Mouse (Mus musculus): Measurements from ENCODE around the gene Cga. TPM values are rescaled to one million over a fixed set of nuclear protein-coding genes. Genes with fewer than 3 reads are reported as not detected.
"Not testable (repeated sequence)": the region's sequence is repeated elsewhere in the genome, so short reads cannot be mapped to it uniquely, and the experiment has no call there.

The Cga gene
- polyA plus RNA-seq, 1 experiment from 2014 or later = not detected

DNA sequence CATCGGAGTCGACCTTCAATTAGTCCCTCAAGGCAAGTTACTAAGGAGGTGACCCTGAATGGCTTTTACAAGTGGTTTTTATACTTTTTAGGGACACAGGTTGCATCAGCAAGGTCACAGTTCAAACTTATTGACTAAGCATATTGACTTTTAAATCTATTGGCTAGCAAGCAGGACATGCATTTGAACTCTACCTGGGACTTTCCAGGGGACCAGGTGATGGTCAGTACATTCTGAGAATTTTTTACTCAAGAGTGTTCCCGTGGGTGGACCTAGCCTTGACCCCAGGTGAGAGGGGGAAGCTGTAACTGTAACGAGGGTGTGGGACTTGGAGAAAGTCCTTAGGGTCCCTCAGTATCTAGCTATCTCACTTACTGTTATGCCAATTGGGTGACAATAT is 7.6 kb downstream of the Cga start:
- no peaks in the 10 kb centered on the region for H3K27me3 ChIP-seq (ENCODE audit: insufficient read depth, poor library complexity, severe bottlenecking)
- H3K9me3 ChIP-seq = no peaks in the 10 kb centered on the region
- H3K4me1 ChIP-seq = no peaks in the 10 kb centered on the region
- WGBS = 70% methylated on average over 4 of the region's 4 CpGs
- DNase-seq (ENCODE audit: low spot score) = no peak
- H3K27ac ChIP-seq = no peak overlapping the region
- no peak overlapping the region for H3K4me3 ChIP-seq
- H3K36me3 ChIP-seq = no peaks in the 10 kb centered on the region

DNA sequence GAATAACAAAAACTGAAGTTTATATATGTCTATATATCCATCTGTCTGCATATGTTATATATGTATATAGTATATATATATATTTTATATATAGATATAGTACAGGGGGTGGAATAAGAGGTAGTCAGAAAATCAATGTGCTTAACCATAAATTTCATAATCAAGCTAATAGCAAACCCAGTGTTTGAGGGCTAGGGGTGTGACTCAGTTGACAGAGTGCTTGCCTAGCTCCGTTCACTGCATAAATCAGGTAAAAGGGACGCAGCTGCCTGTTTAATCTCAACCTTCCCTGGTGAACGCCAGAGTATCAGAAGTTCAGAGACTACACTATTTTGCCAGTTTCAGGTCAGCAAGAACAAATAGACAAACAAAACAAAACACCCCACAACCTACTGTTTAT is 8.0 kb downstream of the Cga start:
- WGBS = 53% methylated on average over 3 of the region's 3 CpGs
- not testable (repeated sequence) for H3K27me3 ChIP-seq (ENCODE audit: insufficient read depth, poor library complexity, severe bottlenecking); H3K27ac ChIP-seq; DNase-seq (ENCODE audit: low spot score); H3K4me3 ChIP-seq; H3K36me3 ChIP-seq; H3K9me3 ChIP-seq; H3K4me1 ChIP-seq

DNA sequence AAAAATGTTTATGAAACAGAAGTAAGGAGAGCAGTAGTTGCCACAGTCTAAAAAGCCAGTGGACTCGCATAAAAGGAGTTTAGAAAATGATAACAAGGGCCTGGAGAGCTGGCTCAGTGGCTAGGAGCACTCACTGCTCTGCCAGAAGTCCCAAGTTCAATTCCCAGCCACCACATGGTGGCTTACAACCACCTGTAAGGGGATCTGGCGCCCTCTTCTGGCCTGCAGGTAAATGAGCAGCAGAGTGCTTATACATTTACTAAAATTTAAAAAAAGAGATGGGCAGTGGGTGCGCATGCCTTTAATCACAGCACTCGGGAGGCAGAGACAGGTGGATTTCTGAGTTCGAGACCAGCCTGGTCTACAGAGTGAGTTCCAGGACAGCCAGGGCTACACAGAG is 11.8 kb downstream of the Cga start:
- Histone ChIP-seq H3K4me3 (no peak overlapping the region), H3K9me3 (no peaks in the 10 kb centered on the region), H3K4me1 (no peaks in the 10 kb centered on the region), H3K27ac (no peak overlapping the region), H3K36me3 (no peaks in the 10 kb centered on the region), H3K27me3 (ENCODE audit: insufficient read depth, poor library complexity, severe bottlenecking) (no peaks in the 10 kb centered on the region)
- WGBS = 59% methylated on average over 5 of the region's 5 CpGs
- DNase-seq (ENCODE audit: low spot score) = no peak

DNA sequence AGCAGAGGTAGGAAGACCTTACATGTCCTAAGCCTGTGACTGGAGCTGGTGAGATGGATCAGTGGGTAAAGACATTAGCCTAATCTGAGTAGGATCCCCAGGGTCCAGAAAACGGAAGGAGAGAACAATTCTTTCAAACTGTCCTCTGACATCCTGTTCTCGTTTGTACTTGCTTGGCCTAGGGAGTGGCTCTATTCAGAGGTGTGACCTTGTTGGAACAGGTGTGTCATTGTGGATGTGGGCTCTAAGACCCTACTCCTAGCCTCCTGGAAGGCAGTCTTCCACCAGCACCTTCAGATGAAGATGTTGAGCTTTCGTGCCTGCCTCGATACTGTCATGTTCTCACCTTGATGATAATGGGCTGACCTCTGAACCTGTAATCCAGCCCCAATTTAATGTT is 12.6 kb downstream of the Cga start:
- Histone ChIP-seq H3K9me3 (no peaks in the 10 kb centered on the region), H3K27ac (no peak overlapping the region), H3K27me3 (ENCODE audit: insufficient read depth, poor library complexity, severe bottlenecking) (no peaks in the 10 kb centered on the region), H3K4me3 (no peak overlapping the region), H3K36me3 (no peaks in the 10 kb centered on the region), H3K4me1 (no peaks in the 10 kb centered on the region)
- 70% methylated on average over 4 of the region's 4 CpGs for WGBS
- DNase-seq (ENCODE audit: low spot score) = no peak

DNA sequence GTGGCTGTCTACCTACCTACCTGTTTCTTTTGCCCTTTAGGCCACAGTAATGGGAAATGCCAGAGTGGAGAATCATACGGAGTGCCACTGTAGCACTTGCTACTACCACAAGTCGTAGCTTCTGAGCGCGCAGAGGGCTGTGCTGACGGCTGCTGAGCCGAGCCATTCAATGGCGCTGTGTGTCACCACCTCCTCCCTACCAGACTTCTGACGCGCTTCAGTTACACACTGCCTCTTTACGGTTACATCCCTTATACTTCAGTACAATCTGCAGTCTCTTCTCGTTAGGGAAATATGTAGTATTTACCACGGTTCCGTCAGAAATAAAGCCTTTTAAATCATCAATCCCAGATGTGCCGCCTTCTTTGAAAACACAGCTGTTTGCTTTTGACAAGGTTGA is 13.4 kb downstream of the Cga start:
- WGBS = 45% methylated on average over 14 of the region's 14 CpGs
- H3K9me3 ChIP-seq = no peaks in the 10 kb centered on the region
- DNase-seq (ENCODE audit: low spot score) = no peak

DNA sequence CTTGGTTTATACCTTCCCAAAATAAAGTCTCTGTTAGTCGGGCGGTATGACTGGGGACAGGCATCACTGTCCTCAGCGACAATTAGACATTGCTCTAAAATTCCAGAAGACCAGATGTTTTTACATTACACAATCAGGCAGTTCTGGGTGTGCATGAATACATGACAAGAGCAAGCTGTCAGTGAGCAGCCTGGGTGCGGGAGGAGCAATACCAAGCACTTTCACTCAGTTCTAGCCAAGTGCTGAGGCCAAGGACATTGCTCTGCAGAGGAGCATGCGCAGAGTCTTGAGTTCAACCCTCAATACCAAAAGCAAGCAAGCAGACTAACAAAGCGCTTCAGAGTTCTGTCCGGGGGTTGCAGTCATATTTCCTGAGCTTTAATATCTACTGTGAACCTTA is 14.5 kb downstream of the Cga start:
- Histone ChIP-seq H3K9me3 (no peaks in the 10 kb centered on the region), H3K36me3 (no peaks in the 10 kb centered on the region), H3K27me3 (ENCODE audit: insufficient read depth, poor library complexity, severe bottlenecking) (no peaks in the 10 kb centered on the region), H3K4me3 (no peak overlapping the region), H3K4me1 (no peaks in the 10 kb centered on the region), H3K27ac (no peak overlapping the region)
- DNase-seq (ENCODE audit: low spot score) = no peak
- WGBS = 86% methylated on average over 7 of the region's 7 CpGs

More for the DNA sequence above, 13.4 kb downstream of the Cga start:
- Histone ChIP-seq H3K36me3 (no peaks in the 10 kb centered on the region), H3K4me1 (no peaks in the 10 kb centered on the region), H3K27me3 (ENCODE audit: insufficient read depth, poor library complexity, severe bottlenecking) (no peaks in the 10 kb centered on the region), H3K4me3 (0 out of 2 replicates have a peak overlapping the region, but pooled peaks have one; percentile 12), H3K27ac (no peak overlapping the region)

DNA sequence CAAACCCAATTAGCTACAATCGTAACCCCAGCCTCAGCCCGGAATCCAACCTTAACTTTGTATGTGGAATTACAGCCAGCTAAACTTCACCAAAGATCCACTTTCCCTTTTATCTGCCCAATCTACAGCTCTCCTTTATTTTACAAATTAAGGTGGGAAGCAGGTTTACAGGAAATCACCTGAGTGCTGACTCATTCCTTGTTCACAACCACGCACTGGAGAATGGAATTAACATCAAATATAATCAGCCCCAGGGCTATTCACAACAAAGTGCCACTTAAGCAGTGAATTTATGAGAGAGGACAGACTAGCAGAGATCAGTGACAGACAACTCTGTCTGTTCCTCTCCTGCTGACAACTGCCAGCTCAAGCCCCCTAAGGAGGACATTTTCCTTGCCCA is 17.8 kb downstream of the Cga start:
- Histone ChIP-seq H3K27me3 (ENCODE audit: insufficient read depth, poor library complexity, severe bottlenecking) (no peaks in the 10 kb centered on the region), H3K9me3 (no peaks in the 10 kb centered on the region), H3K4me1 (no peaks in the 10 kb centered on the region), H3K36me3 (no peaks in the 10 kb centered on the region), H3K4me3 (no peak overlapping the region), H3K27ac (no peak overlapping the region)
- no peak for DNase-seq (ENCODE audit: low spot score)
- 70% methylated on average over 3 of the region's 3 CpGs for WGBS

DNA sequence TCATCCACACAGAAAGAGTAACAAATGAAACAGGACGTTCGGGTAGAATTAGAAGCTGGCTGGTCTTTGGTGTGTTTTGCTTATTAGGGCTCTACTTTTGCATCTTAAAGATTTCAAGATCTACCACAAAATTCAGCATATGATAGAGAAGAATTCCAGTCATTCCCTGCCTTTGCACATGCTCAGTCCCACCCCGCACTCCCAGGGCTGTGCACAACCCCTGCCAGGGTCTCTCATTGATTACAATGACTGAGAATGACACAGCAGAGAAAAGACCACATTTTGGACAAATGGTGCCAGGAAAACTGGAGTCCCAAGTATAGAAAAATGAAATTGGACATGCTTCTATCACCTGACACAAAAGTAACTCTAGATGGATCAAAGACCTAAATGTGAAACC is 18.6 kb downstream of the Cga start:
- 75% methylated on average over 3 of the region's 3 CpGs for WGBS
- Histone ChIP-seq H3K9me3 (no peaks in the 10 kb centered on the region), H3K27ac (no peak overlapping the region), H3K36me3 (no peaks in the 10 kb centered on the region), H3K27me3 (ENCODE audit: insufficient read depth, poor library complexity, severe bottlenecking) (no peaks in the 10 kb centered on the region), H3K4me1 (no peaks in the 10 kb centered on the region), H3K4me3 (no peak overlapping the region)
- no peak for DNase-seq (ENCODE audit: low spot score)

DNA sequence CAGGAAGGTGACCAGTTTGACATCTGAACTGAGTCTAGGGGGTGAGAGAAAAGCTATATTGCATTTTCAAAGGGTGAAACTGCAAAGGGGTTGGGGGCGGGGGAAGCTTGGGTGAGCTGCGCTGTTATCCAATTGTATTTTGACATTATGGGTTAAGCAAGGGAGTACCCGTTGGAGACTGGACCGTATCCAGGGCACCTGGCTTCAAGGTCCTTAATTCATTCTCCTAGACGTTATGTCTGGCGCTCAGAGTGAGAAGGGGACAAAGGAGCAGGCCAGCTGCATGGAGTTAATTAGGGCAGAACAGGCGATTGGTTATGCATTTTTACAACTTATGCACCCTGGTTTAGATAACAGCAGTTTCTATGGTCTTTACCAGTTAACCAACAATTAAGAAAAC is 23.8 kb downstream of the Cga start:
- 74% methylated on average over 7 of the region's 7 CpGs for WGBS
- H3K9me3 ChIP-seq = no peaks in the 10 kb centered on the region
- H3K4me3 ChIP-seq = no peak overlapping the region
- H3K27me3 ChIP-seq (ENCODE audit: insufficient read depth, poor library complexity, severe bottlenecking) = no peaks in the 10 kb centered on the region
- no peaks in the 10 kb centered on the region for H3K4me1 ChIP-seq
- DNase-seq (ENCODE audit: low spot score) = no peak
- H3K27ac ChIP-seq = no peak overlapping the region
- no peaks in the 10 kb centered on the region for H3K36me3 ChIP-seq

DNA sequence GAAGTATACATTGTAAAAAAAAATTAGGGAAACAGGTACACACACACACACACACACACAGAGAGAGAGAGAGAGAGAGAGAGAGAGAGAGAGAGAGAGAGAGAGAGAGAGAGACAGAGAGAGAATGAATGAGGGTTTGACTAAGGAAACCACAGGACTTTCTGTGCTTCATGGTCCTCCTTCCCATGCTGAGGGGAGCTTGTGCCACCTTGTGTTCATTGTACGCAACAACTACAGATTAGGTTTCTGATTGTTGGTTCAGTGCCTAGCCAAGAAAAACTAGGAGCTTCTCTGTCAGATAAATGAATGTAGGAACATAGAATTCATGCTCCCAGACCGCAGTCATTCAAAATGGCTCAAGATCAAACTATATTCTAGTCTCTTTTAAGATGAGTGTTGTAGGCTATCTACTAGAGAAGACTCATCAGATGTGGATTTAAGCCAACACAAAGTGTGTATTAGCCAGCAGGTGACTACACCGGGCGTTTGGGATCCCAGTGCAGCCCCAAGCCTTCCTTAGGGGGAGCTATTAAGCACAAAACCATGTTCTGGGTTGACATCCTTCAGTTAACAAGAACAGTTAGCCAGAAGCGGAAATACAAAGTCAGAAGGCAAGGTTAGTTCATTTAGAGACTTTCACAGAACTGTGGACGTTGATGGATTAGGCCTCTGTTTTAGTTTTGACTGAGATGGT is 28.7 kb downstream of the Cga start:
- no peak overlapping the region for H3K4me3 ChIP-seq
- no peak for DNase-seq (ENCODE audit: low spot score)
- H3K27ac ChIP-seq = no peak overlapping the region
- no peaks in the 10 kb centered on the region for H3K4me1 ChIP-seq
- H3K27me3 ChIP-seq (ENCODE audit: insufficient read depth, poor library complexity, severe bottlenecking) = no peaks in the 10 kb centered on the region
- H3K36me3 ChIP-seq = no peaks in the 10 kb centered on the region
- H3K9me3 ChIP-seq = no peaks in the 10 kb centered on the region
- 63% methylated on average over 6 of the region's 6 CpGs for WGBS

DNA sequence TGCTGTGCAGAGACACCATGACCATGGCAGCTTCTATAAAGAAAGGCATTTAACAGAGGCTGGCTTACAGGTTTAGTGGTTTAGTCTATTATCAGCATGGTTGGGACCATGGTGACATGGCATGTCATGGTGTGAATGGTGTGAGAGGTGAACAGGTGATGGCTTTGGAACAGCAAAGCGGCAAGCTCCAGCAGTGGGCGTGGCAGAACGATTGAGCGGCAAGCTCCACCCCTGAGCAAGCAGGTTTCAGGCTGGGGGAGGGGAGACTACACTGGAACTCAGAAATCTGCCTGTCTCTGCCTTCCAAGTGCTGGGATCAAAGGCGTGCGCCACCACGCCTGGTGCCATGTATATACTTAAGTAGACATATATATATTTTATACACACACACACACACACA is 34.8 kb downstream of the Cga start:
- not testable (repeated sequence) for H3K9me3 ChIP-seq; H3K4me3 ChIP-seq; DNase-seq (ENCODE audit: low spot score); H3K4me1 ChIP-seq; H3K27ac ChIP-seq; H3K27me3 ChIP-seq (ENCODE audit: insufficient read depth, poor library complexity, severe bottlenecking); H3K36me3 ChIP-seq
- WGBS = 70% methylated on average over 7 of the region's 7 CpGs

DNA sequence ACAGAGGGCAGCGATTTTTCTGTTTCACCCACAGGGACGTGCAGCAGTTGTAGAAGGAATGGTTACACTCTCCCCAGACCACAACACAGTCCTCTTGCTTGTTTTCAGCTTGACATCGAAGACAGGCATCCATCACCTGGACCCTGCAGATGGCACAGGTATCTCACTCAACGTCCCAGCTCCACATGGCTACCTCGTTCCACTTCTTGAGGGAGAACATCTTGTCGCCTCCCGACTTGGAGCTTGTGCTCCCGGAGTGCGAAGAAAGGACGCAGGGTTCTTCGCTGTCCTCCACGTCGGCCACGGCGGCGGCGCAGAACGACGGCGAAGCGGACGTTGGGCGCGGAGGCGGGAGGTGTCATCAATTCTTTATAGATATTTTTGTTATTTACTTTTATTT is 47.5 kb downstream of the Cga start:
- no peak overlapping the region for H3K27ac ChIP-seq
- H3K36me3 ChIP-seq = no peaks in the 10 kb centered on the region
- DNase-seq (ENCODE audit: low spot score) = peak; percentile 62
- no peaks in the 10 kb centered on the region for H3K27me3 ChIP-seq (ENCODE audit: insufficient read depth, poor library complexity, severe bottlenecking)
- no peaks in the 10 kb centered on the region for H3K4me1 ChIP-seq
- 88% methylated on average over 25 of the region's 25 CpGs for WGBS
- H3K4me3 ChIP-seq = no peak overlapping the region
- H3K9me3 ChIP-seq = no peaks in the 10 kb centered on the region

DNA sequence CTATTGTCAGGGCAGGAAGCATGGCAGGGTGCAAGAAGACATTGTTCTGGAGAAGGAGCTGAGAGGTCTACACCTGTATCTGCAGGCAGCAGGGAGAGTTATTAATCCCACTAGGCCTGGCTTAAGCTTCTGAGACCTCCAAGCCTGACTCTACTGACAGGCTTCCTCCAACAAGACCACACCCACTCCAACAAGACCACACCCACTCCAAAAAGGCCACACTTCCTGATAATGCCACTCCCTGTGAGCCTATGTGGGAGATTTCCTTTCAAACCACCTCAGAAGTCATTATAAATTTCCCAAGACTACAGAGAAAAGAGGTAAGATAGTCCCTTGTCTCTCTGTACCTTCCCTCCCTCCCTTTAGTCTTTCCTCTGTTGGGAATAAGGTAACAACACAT is 53.6 kb downstream of the Cga start:
- no peak for DNase-seq (ENCODE audit: low spot score)
- Histone ChIP-seq H3K36me3 (no peaks in the 10 kb centered on the region), H3K27ac (no peak overlapping the region), H3K27me3 (ENCODE audit: insufficient read depth, poor library complexity, severe bottlenecking) (no peaks in the 10 kb centered on the region), H3K9me3 (no peaks in the 10 kb centered on the region), H3K4me1 (no peaks in the 10 kb centered on the region), H3K4me3 (no peak overlapping the region)

DNA sequence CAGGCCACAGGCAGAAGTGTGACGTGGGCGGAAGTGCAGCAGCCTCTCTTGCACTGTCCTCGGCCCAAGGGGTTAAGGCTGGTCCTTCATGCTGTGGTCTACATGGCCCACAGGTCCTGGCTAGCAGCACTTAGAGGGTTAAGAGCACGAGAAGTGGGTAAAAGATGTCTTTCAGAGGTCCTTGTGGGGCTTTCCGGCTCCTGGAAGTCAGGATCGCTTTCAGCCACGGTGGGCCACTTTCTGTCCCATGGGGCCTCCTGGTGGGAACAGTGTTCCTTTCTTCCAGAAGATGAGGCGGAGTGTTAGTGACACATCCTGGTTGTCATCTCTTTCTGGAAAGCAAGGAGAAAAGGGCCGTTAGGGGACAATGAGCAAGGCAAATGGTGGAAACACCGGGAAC is 60.1 kb downstream of the Cga start:
- Histone ChIP-seq H3K4me3 (no peak overlapping the region), H3K36me3 (no peaks in the 10 kb centered on the region), H3K4me1 (no peaks in the 10 kb centered on the region), H3K27ac (no peak overlapping the region), H3K9me3 (no peaks in the 10 kb centered on the region), H3K27me3 (ENCODE audit: insufficient read depth, poor library complexity, severe bottlenecking) (no peaks in the 10 kb centered on the region)
- 72% methylated on average over 10 of the region's 10 CpGs for WGBS
- peak; percentile 56 for DNase-seq (ENCODE audit: low spot score)
